In the genomic region with DNA sequence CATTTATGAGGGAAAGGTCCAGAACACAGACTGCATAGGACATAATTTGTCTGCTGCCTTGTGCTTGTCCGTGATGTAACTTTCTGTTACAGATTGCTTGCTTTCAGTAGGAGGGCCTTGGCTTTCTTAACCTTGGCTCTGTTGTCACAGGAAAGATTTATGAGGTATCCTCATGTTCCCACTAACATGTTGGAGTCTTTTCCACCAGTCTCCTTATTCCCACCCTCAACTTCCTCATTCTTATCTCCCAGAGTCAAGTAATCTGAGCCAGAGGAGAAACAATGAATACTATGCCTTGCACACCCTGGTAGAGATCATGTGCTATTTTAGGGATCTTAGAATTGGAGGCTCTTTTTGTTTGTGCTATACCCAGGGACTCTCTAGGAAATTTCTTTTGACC, we compare ENCODE assay signal across 9 mouse cellular contexts. TPM values are rescaled to one million over a fixed set of nuclear protein-coding genes. Genes with fewer than 3 reads are reported as not detected.
DNase-seq lines count a peak whose midpoint lies in the region; ATAC-seq and TF ChIP-seq lines count a peak whose summit lies in the region.
"Had no signal": no experiment of that assay in that cellular context is flagged by ENCODE, and none has a peak within 500 bp of the region (broad histone marks: within the 10 kb centered on the region; RNA-seq: fewer than 3 reads in every experiment).

No protein-coding gene starts in this region.

- WGBS in forebrain, embryonic 15.5 days, result 86% methylated on average over 1 of the region's 1 CpGs
- 78% methylated on average over 1 of the region's 1 CpGs for WGBS in forebrain, embryonic 11.5 days
- 8% methylated on average over 1 of the region's 1 CpGs for WGBS in lung, postnatal 0 days
- 70% methylated on average over 1 of the region's 1 CpGs for WGBS in forebrain, embryonic 16.5 days

- no peak overlapping the region for H3K4me3 ChIP-seq in forebrain, embryonic 15.5 days
- no peak overlapping the region for H3K4me3 ChIP-seq in forebrain, embryonic 11.5 days (ENCODE audit: low read depth, low read length)
- H3K4me3 ChIP-seq in lung, postnatal 0 days (ENCODE audit: low read depth, low read length), result no peak overlapping the region
- no peak overlapping the region for H3K4me3 ChIP-seq in forebrain, embryonic 16.5 days (replicated peaks; ENCODE audit: low read length)

- POLR2A ChIA-PET in Patski (lab: Charles Lee), result no interaction called here

- 0 out of 2 replicates have a peak overlapping the region, but pooled peaks have one; percentile 1 for H3K27ac ChIP-seq in forebrain, embryonic 15.5 days (replicated peaks)
- no peak overlapping the region for H3K27ac ChIP-seq in forebrain, embryonic 11.5 days (ENCODE audit: low read depth, low read length)
- H3K27ac ChIP-seq in lung, postnatal 0 days (ENCODE audit: low read length), result peak overlapping the region; percentile 81
- H3K27ac ChIP-seq in forebrain, embryonic 16.5 days (ENCODE audit: low read length), result no peak overlapping the region

- in situ Hi-C loops in Patski (cut with MboI; ENCODE audit: low pct_unique_long_range_greater_than_20kb), result no loop called here

- no peak for TF ChIP-seq CTCF in Patski (IDR thresholded peaks at IDR 0.05)
- no peak for TF ChIP-seq CTCF in lung, postnatal 0 days (IDR thresholded peaks at IDR 0.05)

- H3K27me3 ChIP-seq in forebrain, embryonic 15.5 days, result no peaks in the 10 kb centered on the region
- H3K27me3 ChIP-seq in forebrain, embryonic 11.5 days (ENCODE audit: control insufficient read depth, insufficient read depth, low read length), result no peaks in the 10 kb centered on the region
- H3K27me3 ChIP-seq in Patski, result no peaks in the 10 kb centered on the region
- no peaks in the 10 kb centered on the region for H3K27me3 ChIP-seq in lung, postnatal 0 days (replicated peaks; ENCODE audit: insufficient read depth, low read length)
- no peaks in the 10 kb centered on the region for H3K27me3 ChIP-seq in forebrain, embryonic 16.5 days (replicated peaks; ENCODE audit: control insufficient read depth, insufficient read depth, low read length)
- H3K27me3 ChIP-seq: CH12.LX had no signal

- CTCF ChIA-PET in Patski (lab: Charles Lee), result no interaction called here

- DNase-seq in forebrain, embryonic 11.5 days (ENCODE audit: low spot score), result no peak
- peak; percentile 46 for DNase-seq in Patski (ENCODE audit: low read depth, low spot score)
- peak; percentile 27 for DNase-seq in heart, postnatal 4 days
- DNase-seq in lung, postnatal 0 days (ENCODE audit: low spot score), result peak; percentile 96
- no peak for DNase-seq in frontal cortex, postnatal 25 days (ENCODE audit: low spot score in 2 of 2)
- no peak for DNase-seq in urinary bladder, postnatal 4 days (ENCODE audit: low spot score in 2 of 2)

- ATAC-seq in forebrain, embryonic 15.5 days (replicated peaks), result no peak
- no peak for ATAC-seq in forebrain, embryonic 11.5 days (replicated peaks; ENCODE audit: low FRiP score)
- ATAC-seq in Patski, result peak; percentile 67
- peak; percentile 85 for ATAC-seq in lung, postnatal 0 days
- no peak for ATAC-seq in forebrain, embryonic 16.5 days

- H3K4me2 ChIP-seq in forebrain, embryonic 15.5 days (replicated peaks), result no peak overlapping the region
- no peak overlapping the region for H3K4me2 ChIP-seq in forebrain, embryonic 11.5 days (ENCODE audit: low read depth, low read length, severe bottlenecking)
- H3K4me2 ChIP-seq in lung, postnatal 0 days (replicated peaks; ENCODE audit: low read depth, low read length), result 0 out of 2 replicates have a peak overlapping the region, but pooled peaks have one; percentile 6
- H3K4me2 ChIP-seq in forebrain, embryonic 16.5 days (ENCODE audit: low read length), result no peak overlapping the region

- H3K4me1 ChIP-seq in forebrain, embryonic 15.5 days, result peaks cover 38% of the 10 kb centered on the region
- 0 out of 2 replicates have a peak, but pooled peaks cover 3% of the 10 kb centered on the region for H3K4me1 ChIP-seq in forebrain, embryonic 11.5 days (replicated peaks; ENCODE audit: control insufficient read depth, insufficient read depth, low read length)
- peaks cover 30% of the 10 kb centered on the region; the same call in 1 of the 2 replicates for H3K4me1 ChIP-seq in lung, postnatal 0 days (ENCODE audit: insufficient read depth, low read depth, low read length)
- peaks cover 10% of the 10 kb centered on the region for H3K4me1 ChIP-seq in forebrain, embryonic 16.5 days (replicated peaks; ENCODE audit: control insufficient read depth, insufficient read depth, low read length)

- peak; percentile 91 for TF ChIP-seq EP300 in lung, postnatal 0 days (IDR thresholded peaks at IDR 0.05)

- no peaks in the 10 kb centered on the region for H3K9me3 ChIP-seq in forebrain, embryonic 15.5 days
- no peaks in the 10 kb centered on the region for H3K9me3 ChIP-seq in forebrain, embryonic 11.5 days (ENCODE audit: control insufficient read depth, low read length)
- H3K9me3 ChIP-seq in lung, postnatal 0 days (ENCODE audit: low read length), result no peaks in the 10 kb centered on the region
- no peaks in the 10 kb centered on the region for H3K9me3 ChIP-seq in forebrain, embryonic 16.5 days (ENCODE audit: control insufficient read depth, low read length)

- no peaks in the 10 kb centered on the region for H3K36me3 ChIP-seq in forebrain, embryonic 15.5 days
- no peaks in the 10 kb centered on the region for H3K36me3 ChIP-seq in forebrain, embryonic 11.5 days (ENCODE audit: control insufficient read depth, insufficient read depth, low read length)
- H3K36me3 ChIP-seq in lung, postnatal 0 days (ENCODE audit: insufficient read depth, low read length), result no peaks in the 10 kb centered on the region
- no peaks in the 10 kb centered on the region for H3K36me3 ChIP-seq in forebrain, embryonic 16.5 days (ENCODE audit: control insufficient read depth, insufficient read depth)

- no peak overlapping the region for H3K9ac ChIP-seq in forebrain, embryonic 15.5 days (replicated peaks)
- no peak overlapping the region for H3K9ac ChIP-seq in forebrain, embryonic 11.5 days (ENCODE audit: low read length)
- no peak overlapping the region for H3K9ac ChIP-seq in lung, postnatal 0 days (replicated peaks; ENCODE audit: low read depth)
- no peak overlapping the region for H3K9ac ChIP-seq in forebrain, embryonic 16.5 days (replicated peaks; ENCODE audit: low read depth, low read length)

RNA-seq across cellular contexts. Expression of a gene that starts 32.9 kb away (rescaled TPM):
- 0.54 and 0.60 TPM in 2 replicates for polyA plus RNA-seq in forebrain, embryonic 15.5 days (2015; fragmentation: Nextera tagmentation; extraction: Ambion mirVana)
- 0.11 and 0.27 TPM in 2 replicates for polyA plus RNA-seq in forebrain, embryonic 11.5 days (2014; fragmentation: Nextera tagmentation; extraction: Ambion mirVana)
- 12.8 TPM for polyA plus RNA-seq in Patski (2021)
- 1 to 10 TPM; 2.7 to 3.8 TPM for total RNA-seq in heart, postnatal 4 days (2021)
- 1.6 and 1.7 TPM in 2 replicates for polyA plus RNA-seq in lung, postnatal 0 days (2015; fragmentation: Nextera tagmentation; extraction: Ambion mirVana)
- 0.71 TPM in 2 replicates for polyA plus RNA-seq in forebrain, embryonic 16.5 days (2015; fragmentation: Nextera tagmentation; extraction: Ambion mirVana)

RNA-seq across cellular contexts. Expression of a gene that starts 45.9 kb away (rescaled TPM):
- polyA plus RNA-seq in forebrain, embryonic 15.5 days (2015; fragmentation: Nextera tagmentation; extraction: Ambion mirVana), result 32.3 and 34.4 TPM in 2 replicates
- polyA plus RNA-seq in forebrain, embryonic 11.5 days (2014; fragmentation: Nextera tagmentation; extraction: Ambion mirVana), result 21.8 and 25.0 TPM in 2 replicates
- 23.9 TPM for polyA plus RNA-seq in Patski (2021)
- total RNA-seq in heart, postnatal 4 days (2021), result 10 to 100 TPM; 10.1 to 10.5 TPM
- 11.1 and 11.5 TPM in 2 replicates for polyA plus RNA-seq in lung, postnatal 0 days (2015; fragmentation: Nextera tagmentation; extraction: Ambion mirVana)
- polyA plus RNA-seq in forebrain, embryonic 16.5 days (2015; fragmentation: Nextera tagmentation; extraction: Ambion mirVana), result 32.5 and 35.7 TPM in 2 replicates

Comparison
In these comparisons a context has a peak if more than half of its experiments do, and no peak if none do; other contexts are left out.
1. H3K27ac ChIP-seq: peak in forebrain, embryonic 15.5 days (single experiment) and lung, postnatal 0 days (single experiment); none in forebrain, embryonic 11.5 days (single experiment) and forebrain, embryonic 16.5 days (single experiment).
2. ATAC-seq: peak in Patski (single experiment) and lung, postnatal 0 days (single experiment); none in forebrain, embryonic 15.5 days (single experiment), forebrain, embryonic 11.5 days (single experiment) and forebrain, embryonic 16.5 days (single experiment).
3. DNase-seq: peak in Patski (single experiment), heart, postnatal 4 days (single experiment) and lung, postnatal 0 days (single experiment); none in forebrain, embryonic 11.5 days (single experiment), frontal cortex, postnatal 25 days (0 of 2) and urinary bladder, postnatal 4 days (0 of 2).